Mouse (Mus musculus): ENCODE data around the gene Ncam2.

The Ncam2 gene

GRCm38 (mm10) chr16:81656550-81656949 is 456.1 kb downstream of the Ncam2 start:
- no peak for DNase-seq

GRCm38 (mm10) chr16:81673866-81674265 is 473.4 kb downstream of the Ncam2 start:
- DNase-seq, result no peak

- no peak for DNase-seq
Observed at GRCm38 (mm10) chr16:81675546-81675945, 475.0 kb downstream of the Ncam2 start.

All from lung, postnatal 36 days (tissue).